Mouse (Mus musculus) brain, embryonic 18.5 days (tissue): ENCODE results near the gene Gm13030.
"Not testable (repeated sequence)": the region's sequence is repeated elsewhere in the genome, so short reads cannot be mapped to it uniquely, and the experiment has no call there.

Source experiments
- DNase-seq: peaks from one replicate; pipeline ENCODE4 v3.0.0-alpha.2; 2012; ENCODE audit warnings: low read depth, low spot score

The Gm13030 gene

GRCm38 (mm10) chr4:138873864-138874263, at the start of gene Gm13030:
TSS of gene Gm13030 (minus strand) at chr4:138873964.
- no peak for DNase-seq

- DNase-seq: peak; percentile 75
Measured at GRCm38 (mm10) chr4:138922131-138922459, 48.3 kb upstream of the Gm13030 start.

- no peak for DNase-seq
Measured at GRCm38 (mm10) chr4:138921254-138922130, 47.7 kb upstream of the Gm13030 start.

GRCm38 (mm10) chr4:138917282-138917681, 43.5 kb upstream of the Gm13030 start:
- no peak for DNase-seq

GRCm38 (mm10) chr4:138913797-138914196, 40.0 kb upstream of the Gm13030 start, which contains the start of gene Otud3:
TSS of gene Otud3 (minus strand) at chr4:138913945.
- peak; percentile 85 for DNase-seq

- no peak for DNase-seq
Measured at GRCm38 (mm10) chr4:138913141-138913787, 39.5 kb upstream of the Gm13030 start.

GRCm38 (mm10) chr4:138905624-138906337, 32.0 kb upstream of the Gm13030 start:
- DNase-seq: no peak

- no peak for DNase-seq
Measured at GRCm38 (mm10) chr4:138899361-138899760, 25.6 kb upstream of the Gm13030 start.

GRCm38 (mm10) chr4:138893789-138894188, 20.0 kb upstream of the Gm13030 start:
- DNase-seq: not testable (repeated sequence)

- no peak for DNase-seq
Measured at GRCm38 (mm10) chr4:138892655-138893054, 18.9 kb upstream of the Gm13030 start.

- no peak for DNase-seq
Measured at GRCm38 (mm10) chr4:138889635-138890034, 15.9 kb upstream of the Gm13030 start.

GRCm38 (mm10) chr4:138889165-138889564, 15.4 kb upstream of the Gm13030 start:
- no peak for DNase-seq

- peak; percentile 36 for DNase-seq
Measured at GRCm38 (mm10) chr4:138884261-138884660, 10.5 kb upstream of the Gm13030 start.

GRCm38 (mm10) chr4:138882179-138882578, 8.4 kb upstream of the Gm13030 start:
- no peak for DNase-seq

GRCm38 (mm10) chr4:138880811-138881584, 7.2 kb upstream of the Gm13030 start:
- no peak for DNase-seq

- no peak for DNase-seq
Measured at GRCm38 (mm10) chr4:138879808-138880207, 6.0 kb upstream of the Gm13030 start.

GRCm38 (mm10) chr4:138878783-138879182, 5.0 kb upstream of the Gm13030 start:
- DNase-seq: no peak

- no peak for DNase-seq
Measured at GRCm38 (mm10) chr4:138877731-138878130, 4.0 kb upstream of the Gm13030 start, which contains the start of gene Pla2g2e. TSS of gene Pla2g2e (plus strand) at chr4:138877942.

- DNase-seq: no peak
Measured at GRCm38 (mm10) chr4:138875986-138876385, 2.2 kb upstream of the Gm13030 start.

- DNase-seq: not testable (repeated sequence)
Measured at GRCm38 (mm10) chr4:138875275-138875674, 1.5 kb upstream of the Gm13030 start.

GRCm38 (mm10) chr4:138868666-138869065, 5.1 kb downstream of the Gm13030 start:
- DNase-seq: no peak
